Mouse (Mus musculus): ENCODE data around the gene St3gal5.
"Not testable (repeated sequence)": the region's sequence is repeated elsewhere in the genome, so short reads cannot be mapped to it uniquely, and the experiment has no call there.

St3gal5 gene

GRCm38 (mm10) chr6:72132671-72133214 lies 35.4 kb downstream of the St3gal5 start:
- DNase-seq (ENCODE audit: low read depth, low spot score), result no peak

- DNase-seq (ENCODE audit: low read depth, low spot score), result no peak
Measured at GRCm38 (mm10) chr6:72134850-72135515, 37.6 kb downstream of the St3gal5 start.

GRCm38 (mm10) chr6:72136016-72136415 lies 38.6 kb downstream of the St3gal5 start:
- DNase-seq (ENCODE audit: low read depth, low spot score), result no peak

- DNase-seq (ENCODE audit: low read depth, low spot score), result no peak
Measured at GRCm38 (mm10) chr6:72136543-72136942, 39.2 kb downstream of the St3gal5 start.

GRCm38 (mm10) chr6:72139508-72140193 lies 42.3 kb downstream of the St3gal5 start:
- peak; percentile 11 for DNase-seq (ENCODE audit: low read depth, low spot score)

- DNase-seq (ENCODE audit: low read depth, low spot score), result peak; percentile 81
Measured at GRCm38 (mm10) chr6:72140371-72140770, 43.0 kb downstream of the St3gal5 start.

GRCm38 (mm10) chr6:72141191-72141590 lies 43.8 kb downstream of the St3gal5 start:
- DNase-seq (ENCODE audit: low read depth, low spot score), result no peak

GRCm38 (mm10) chr6:72142561-72142960 lies 45.2 kb downstream of the St3gal5 start:
- no peak for DNase-seq (ENCODE audit: low read depth, low spot score)

- DNase-seq (ENCODE audit: low read depth, low spot score), result no peak
Measured at GRCm38 (mm10) chr6:72144353-72144752, 47.0 kb downstream of the St3gal5 start.

GRCm38 (mm10) chr6:72146803-72147202 lies 49.4 kb downstream of the St3gal5 start:
- no peak for DNase-seq (ENCODE audit: low read depth, low spot score)

GRCm38 (mm10) chr6:72148721-72149120 lies 51.3 kb downstream of the St3gal5 start:
- no peak for DNase-seq (ENCODE audit: low read depth, low spot score)

GRCm38 (mm10) chr6:72149797-72150196 lies 52.4 kb downstream of the St3gal5 start:
- DNase-seq (ENCODE audit: low read depth, low spot score), result no peak

- DNase-seq (ENCODE audit: low read depth, low spot score), result no peak
Measured at GRCm38 (mm10) chr6:72152707-72153106, 55.3 kb downstream of the St3gal5 start.

GRCm38 (mm10) chr6:72153455-72153854 lies 56.1 kb downstream of the St3gal5 start:
- no peak for DNase-seq (ENCODE audit: low read depth, low spot score)

GRCm38 (mm10) chr6:72154008-72154407 lies 56.6 kb downstream of the St3gal5 start:
- not testable (repeated sequence) for DNase-seq (ENCODE audit: low read depth, low spot score)

GRCm38 (mm10) chr6:72154938-72155531 lies 57.6 kb downstream of the St3gal5 start:
- DNase-seq (ENCODE audit: low read depth, low spot score), result no peak

GRCm38 (mm10) chr6:72155649-72156048 lies 58.3 kb downstream of the St3gal5 start:
- DNase-seq (ENCODE audit: low read depth, low spot score), result no peak

- peak; percentile 15 for DNase-seq (ENCODE audit: low read depth, low spot score)
Measured at GRCm38 (mm10) chr6:72158966-72159764, 61.8 kb downstream of the St3gal5 start.

- DNase-seq (ENCODE audit: low read depth, low spot score), result no peak
Measured at GRCm38 (mm10) chr6:72159861-72160395, 62.5 kb downstream of the St3gal5 start.

GRCm38 (mm10) chr6:72160991-72161390 lies 63.6 kb downstream of the St3gal5 start:
- no peak for DNase-seq (ENCODE audit: low read depth, low spot score)

- DNase-seq (ENCODE audit: low read depth, low spot score), result no peak
Measured at GRCm38 (mm10) chr6:72161751-72162150, 64.4 kb downstream of the St3gal5 start.
